Mouse (Mus musculus): ENCODE results near the gene Itih4.

The Itih4 gene

GRCm38 (mm10) chr14:30886204-30886603 is at the start of gene Itih4:
Gene Itih4, plus strand, starts transcription at chr14:30886476.
- no peak for DNase-seq (ENCODE audit: low spot score)

DNA sequence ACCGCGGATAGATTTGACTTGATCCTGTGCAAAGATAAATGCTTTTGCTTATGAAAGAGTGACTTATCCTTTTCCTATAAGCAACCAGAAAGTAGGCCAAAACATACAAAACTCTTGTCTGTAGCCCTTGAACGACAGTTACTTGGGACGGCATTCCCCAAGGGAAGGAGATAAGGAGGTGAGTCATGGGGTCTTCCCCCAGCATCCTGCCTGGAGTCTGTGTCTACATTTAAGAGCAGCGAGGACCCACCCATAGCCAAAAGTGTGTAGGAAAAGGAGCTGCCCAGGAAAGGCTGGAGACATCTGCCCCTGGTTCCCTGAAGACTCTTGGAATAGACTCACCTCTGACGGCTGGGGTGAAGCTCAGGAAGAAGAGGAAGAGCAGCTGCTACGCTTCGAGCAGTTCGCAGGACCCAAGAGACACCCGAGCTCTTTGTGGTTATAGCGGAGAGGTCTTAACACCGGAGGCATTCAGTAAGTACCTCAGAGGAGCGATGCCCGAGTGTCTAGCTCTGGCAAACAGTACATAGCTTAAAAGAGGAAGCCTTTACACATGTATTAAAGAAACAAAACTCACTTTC is 48.8 kb upstream of the Itih4 start:
- DNase-seq (ENCODE audit: low spot score): no peak

DNA sequence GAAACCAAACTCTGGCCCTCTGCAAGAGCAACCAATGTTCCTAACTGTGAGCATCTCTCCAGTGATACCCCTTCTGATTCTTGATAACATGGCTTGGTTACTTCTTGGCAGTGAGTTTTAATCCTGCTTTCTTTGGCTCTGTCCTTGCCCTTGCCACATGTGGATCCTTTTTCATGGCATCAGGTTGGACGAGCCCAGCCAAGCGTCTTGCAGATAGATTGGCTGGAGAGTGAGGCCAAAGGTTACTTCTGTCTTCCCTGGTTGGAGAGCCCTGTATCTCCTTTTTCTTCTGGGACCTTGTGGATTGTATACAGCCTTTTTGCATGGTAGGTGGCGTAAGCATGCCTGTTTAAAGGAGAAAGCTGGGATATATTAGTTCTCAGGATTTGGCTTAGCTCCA is 42.6 kb upstream of the Itih4 start:
- no peak for DNase-seq (ENCODE audit: low spot score)

- DNase-seq (ENCODE audit: low spot score): no peak
These were observed 35.8 kb upstream of the Itih4 start for GRCm38 (mm10) chr14:30850504-30850903.

- no peak for DNase-seq (ENCODE audit: low spot score)
These were observed 34.0 kb upstream of the Itih4 start for GRCm38 (mm10) chr14:30852325-30852724.

GRCm38 (mm10) chr14:30855316-30855715 is 31.0 kb upstream of the Itih4 start:
- no peak for DNase-seq (ENCODE audit: low spot score)

GRCm38 (mm10) chr14:30856885-30857507 is 29.3 kb upstream of the Itih4 start:
- no peak for DNase-seq (ENCODE audit: low spot score)

DNA sequence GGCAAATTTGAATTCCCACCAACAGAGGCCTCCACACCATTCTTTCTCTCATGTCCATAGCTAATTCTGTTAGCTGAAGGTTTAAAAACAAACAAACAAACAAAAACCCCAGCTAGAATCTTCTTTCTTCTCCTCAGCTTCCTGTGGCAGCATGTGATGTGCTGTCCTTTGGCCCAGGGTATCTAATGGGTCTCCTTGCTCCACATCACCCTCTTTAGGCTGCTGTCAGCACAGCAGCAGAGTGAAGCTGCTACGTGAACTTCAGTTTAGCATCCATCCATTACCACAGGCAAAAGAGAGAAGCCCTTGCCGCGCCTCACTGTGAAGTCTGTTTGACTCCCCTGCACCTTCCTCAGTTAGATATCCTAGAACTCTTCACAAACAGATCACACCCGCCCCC is 28.3 kb upstream of the Itih4 start:
- DNase-seq (ENCODE audit: low spot score): no peak

GRCm38 (mm10) chr14:30861421-30862125 is 24.7 kb upstream of the Itih4 start:
- no peak for DNase-seq (ENCODE audit: low spot score)

- DNase-seq (ENCODE audit: low spot score): no peak
These were observed 23.9 kb upstream of the Itih4 start for GRCm38 (mm10) chr14:30862368-30862767.

DNA sequence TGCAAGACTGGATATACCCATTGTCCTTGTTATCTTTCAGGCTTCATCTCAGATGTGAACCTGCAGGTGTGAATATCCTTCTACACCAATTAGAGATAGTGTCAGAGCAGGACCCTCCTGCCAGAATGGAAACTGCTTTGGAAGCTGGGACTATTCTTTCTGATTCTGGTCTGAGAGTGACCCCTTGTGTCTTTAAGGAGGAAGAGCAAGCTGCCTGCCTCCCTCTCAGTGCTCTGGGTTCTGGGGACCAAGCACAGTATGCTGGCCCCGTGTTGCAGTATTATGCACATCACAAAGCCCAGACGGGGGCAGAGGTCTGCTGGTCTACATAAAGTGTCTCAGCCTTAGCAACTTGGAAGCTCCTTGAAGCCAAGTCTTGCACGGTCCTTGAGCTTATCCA is 21.0 kb upstream of the Itih4 start:
- DNase-seq (ENCODE audit: low spot score): no peak

DNA sequence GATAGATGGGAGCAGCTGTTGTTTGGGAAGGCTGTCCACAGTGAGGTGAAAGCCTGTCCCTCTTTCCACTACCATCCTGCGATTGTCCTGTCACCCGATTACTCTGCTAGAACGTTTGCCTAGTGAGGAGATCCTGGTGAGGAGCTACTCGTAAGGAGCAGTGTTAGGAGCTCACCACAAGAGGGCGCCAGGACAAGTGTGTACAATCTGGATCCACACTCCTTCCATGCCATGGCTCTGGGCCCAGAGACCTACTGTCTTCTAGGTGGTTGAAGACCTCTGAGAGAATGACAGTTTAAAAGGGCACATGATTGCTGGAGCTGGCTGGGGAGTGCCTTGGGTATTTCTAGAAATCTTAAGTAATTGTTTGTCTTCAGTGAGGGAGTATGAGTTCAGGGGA is 19.2 kb upstream of the Itih4 start:
- peak; percentile 78 for DNase-seq (ENCODE audit: low spot score)

- DNase-seq (ENCODE audit: low spot score): no peak
These were observed 17.4 kb upstream of the Itih4 start for GRCm38 (mm10) chr14:30868826-30869225.

DNA sequence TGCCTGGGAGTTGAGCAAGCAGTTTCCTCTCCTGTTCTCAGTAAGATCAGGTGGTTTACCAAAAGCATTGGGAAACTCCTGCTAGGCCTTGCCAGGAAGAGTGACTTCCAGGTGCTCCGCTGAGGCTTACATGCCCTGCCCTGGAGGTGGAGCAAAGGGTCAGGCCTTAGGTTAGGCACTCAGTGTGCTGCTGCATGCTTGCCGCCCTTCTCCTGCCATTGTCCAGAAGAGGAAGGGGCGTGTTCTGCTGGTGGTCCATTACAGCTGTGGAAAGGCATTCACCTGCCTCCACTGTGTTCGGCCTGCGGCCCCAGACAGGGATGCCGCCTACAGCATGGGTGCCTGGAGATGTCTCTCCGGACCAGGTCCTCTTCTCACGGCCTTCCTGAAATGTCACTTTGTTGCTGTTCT is 16.9 kb upstream of the Itih4 start:
- DNase-seq (ENCODE audit: low spot score): no peak

GRCm38 (mm10) chr14:30870206-30871147 is 15.8 kb upstream of the Itih4 start:
- no peak for DNase-seq (ENCODE audit: low spot score)

DNA sequence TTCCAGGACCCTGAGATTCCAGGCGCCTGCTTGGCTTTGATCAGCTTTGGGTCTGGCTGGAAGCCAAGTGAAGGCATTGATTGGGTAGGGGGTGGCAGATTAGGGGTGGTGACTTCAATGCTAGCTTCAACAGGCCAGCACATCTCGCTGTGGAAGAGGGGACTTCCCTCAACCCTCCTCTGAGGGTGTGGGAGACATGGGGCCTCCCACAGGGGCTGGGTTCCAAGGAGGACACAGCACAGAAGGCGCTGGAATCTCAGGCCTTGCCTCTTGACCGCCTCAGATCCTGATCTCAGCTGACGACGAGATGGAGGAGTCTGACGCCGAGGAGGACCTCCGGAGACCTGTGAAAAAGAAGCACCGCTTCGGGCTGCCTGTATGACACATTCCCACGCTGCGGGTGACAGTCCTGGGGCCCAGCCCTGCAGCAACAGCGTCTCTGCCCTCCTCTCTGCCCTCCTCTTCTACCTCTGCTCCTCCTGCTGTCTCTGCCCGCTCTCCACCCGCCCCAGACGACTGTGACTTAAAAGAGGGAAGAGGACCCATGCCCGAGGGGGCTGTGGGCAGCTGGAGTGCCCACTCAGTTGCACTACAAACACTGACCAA is 12.1 kb upstream of the Itih4 start:
- no peak for DNase-seq (ENCODE audit: low spot score)

DNA sequence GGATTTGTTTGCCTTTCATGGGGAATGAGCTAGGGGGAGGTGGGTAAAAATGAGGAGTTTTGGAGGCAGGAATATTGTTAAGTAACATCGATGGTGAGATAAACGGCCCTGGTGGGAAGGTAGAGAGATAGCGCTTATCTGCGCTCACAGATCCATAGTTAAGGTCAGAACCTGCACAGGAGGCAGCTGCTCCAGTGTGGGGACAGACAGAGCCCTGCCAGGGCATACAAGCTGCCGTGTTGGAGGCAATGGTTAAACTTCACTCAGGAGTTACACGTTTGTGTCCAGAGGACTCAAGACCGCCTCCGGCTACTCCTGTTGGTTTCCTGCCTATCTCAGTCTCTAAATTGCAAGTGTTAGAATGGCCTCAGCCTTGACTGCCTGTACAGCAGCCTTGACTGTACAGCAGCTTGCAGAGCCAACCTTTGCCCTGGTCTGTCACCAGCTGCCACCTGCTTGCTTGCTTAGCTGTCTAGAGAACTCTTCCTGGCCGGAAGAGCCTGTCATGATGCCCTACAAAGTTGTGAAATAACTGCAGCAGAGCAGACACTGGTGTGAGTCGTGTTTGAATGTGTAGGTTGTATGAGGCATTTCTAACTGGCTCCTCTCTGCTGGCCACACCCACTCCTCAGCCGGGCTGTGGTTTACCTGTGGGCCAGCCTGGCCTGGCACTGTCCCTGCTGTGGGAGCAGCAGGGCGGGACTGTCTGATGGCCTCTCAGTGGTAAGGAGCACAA is 11.0 kb upstream of the Itih4 start:
- no peak for DNase-seq (ENCODE audit: low spot score)

DNA sequence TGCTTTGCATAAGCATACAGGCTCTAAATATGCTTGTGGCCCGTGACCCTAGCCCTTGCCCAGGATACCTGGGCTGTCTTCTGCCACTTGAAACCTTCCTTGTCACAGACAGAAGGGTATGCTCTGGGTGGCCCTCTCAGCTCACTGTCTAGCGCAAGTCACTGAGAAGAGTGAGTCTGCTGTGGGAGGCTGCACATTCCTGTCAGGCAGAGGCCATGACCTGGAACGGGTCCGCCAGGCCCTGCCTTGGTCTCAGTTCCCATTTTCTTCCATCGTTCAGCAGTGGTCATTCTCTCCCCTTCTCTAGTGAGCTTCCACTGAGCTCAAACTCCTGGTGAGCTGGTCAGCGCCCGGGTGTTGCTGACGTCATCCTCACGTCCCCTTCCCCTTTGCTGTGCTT is 10.3 kb upstream of the Itih4 start:
- no peak for DNase-seq (ENCODE audit: low spot score)

- DNase-seq (ENCODE audit: low spot score): no peak
These were observed 9.8 kb upstream of the Itih4 start for GRCm38 (mm10) chr14:30876451-30876850.

DNA sequence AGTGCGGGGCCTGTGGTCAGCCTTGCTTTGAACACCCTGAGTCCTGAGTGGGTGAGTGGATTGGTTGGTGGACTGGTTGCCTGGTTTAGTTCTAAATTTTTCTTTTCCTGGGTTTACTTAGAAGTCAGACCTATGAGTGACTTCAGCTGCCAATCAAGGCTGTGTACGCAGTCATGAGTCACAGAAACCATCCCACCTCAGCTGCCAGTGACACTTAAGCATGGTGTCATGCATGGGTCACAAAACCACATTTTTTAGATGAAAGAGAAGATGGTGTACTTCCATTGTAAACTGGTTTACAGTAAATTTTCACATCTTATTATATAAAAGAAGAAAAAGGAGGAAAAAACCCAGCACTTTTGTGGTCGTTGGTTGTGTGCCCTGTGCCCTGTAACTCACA is 8.4 kb upstream of the Itih4 start:
- DNase-seq (ENCODE audit: low spot score): no peak

- DNase-seq (ENCODE audit: low spot score): no peak
These were observed 7.2 kb upstream of the Itih4 start, which contains the start of gene Mustn1 for GRCm38 (mm10) chr14:30878958-30879571. Gene Mustn1, plus strand, starts transcription at chr14:30879200.
